Mouse (Mus musculus) embryonic facial prominence, embryonic 11.5 days (tissue): ENCODE data around the gene Slc9a5. TPM values are rescaled to one million over a fixed set of nuclear protein-coding genes. Genes with fewer than 3 reads are reported as not detected.
A peak's percentile ranks its signal among the peaks of the same experiment; 100 is the strongest.

Source experiments
- ATAC-seq: fragments of 200-750 bp; cut with Nextera tagmentation; replicated peaks from 2 replicates; pipeline ENCODE4 v1.8.0; 2017; ENCODE audit warnings: low read depth; ENCODE audit not compliant: insufficient number of reproducible peaks, low FRiP score, low TSS enrichment
- DNase-seq: peaks from one replicate; pipeline ENCODE4 v3.0.0-alpha.2; 2015; ENCODE audit warnings: low spot score
- H3K27ac ChIP-seq: fragments of 300-500 bp; sonication (generic); replicated peaks from 2 replicates; pipeline ENCODE4 v1.5.1; 2014; ENCODE audit warnings: mild to moderate bottlenecking, low read depth, low read length, control low read depth
- H3K27me3 ChIP-seq: fragments of 300-500 bp; sonication (generic); 2 replicates; pipeline ENCODE4 v1.6.1; 2014; ENCODE audit warnings: mild to moderate bottlenecking, low read length, moderate library complexity, mixed read lengths; ENCODE audit not compliant: control insufficient read depth, insufficient read depth
- H3K36me3 ChIP-seq: fragments of 300-500 bp; sonication (generic); replicated peaks from 2 replicates; pipeline ENCODE4 v1.6.1; 2014; ENCODE audit warnings: low read depth, mild to moderate bottlenecking, low read length, moderate library complexity, mixed read lengths; ENCODE audit not compliant: control insufficient read depth, insufficient read depth
- H3K4me1 ChIP-seq: fragments of 300-500 bp; sonication (generic); 2 replicates; pipeline ENCODE4 v1.6.1; 2014; ENCODE audit warnings: low read length, mixed read lengths; ENCODE audit not compliant: control insufficient read depth, insufficient read depth
- H3K4me2 ChIP-seq: fragments of 300-500 bp; sonication (generic); 2 replicates; pipeline ENCODE4 v1.6.1; 2014; ENCODE audit warnings: low read depth, mild to moderate bottlenecking, control low read depth, low read length, moderate library complexity
- H3K4me3 ChIP-seq: fragments of 300-500 bp; sonication (generic); 2 replicates; pipeline ENCODE4 v1.5.1; 2014; ENCODE audit warnings: low read depth, low read length, control low read depth
- H3K9ac ChIP-seq: fragments of 300-500 bp; sonication (generic); replicated peaks from 2 replicates; pipeline ENCODE4 v1.6.1; 2014; ENCODE audit warnings: mild to moderate bottlenecking, control low read depth, low read length
- H3K9me3 ChIP-seq: fragments of 300-500 bp; sonication (generic); replicated peaks from 2 replicates; pipeline ENCODE4 v1.6.1; 2016; ENCODE audit warnings: mild to moderate bottlenecking, low read length, inconsistent platforms, mixed read lengths; ENCODE audit not compliant: control insufficient read depth
- WGBS: fragments of 180-500 bp; shearing (Covaris S2); extraction: QIAGEN DNeasy Blood & Tissue Kit; methylation state at CpG from one replicate; pipeline ENCODE4 v1.1.7; 2014; 5-methylcytosine and 5-hydroxymethylcytosine counted together
- polyA plus RNA-seq: library from polyadenylated mRNA; unstranded; fragments of >200 nt; fragmentation: Nextera tagmentation; extraction: Ambion mirVana; gene quantifications from 2 replicates; pipeline ENCODE4 v1.2.1, GENCODE M21; 2014

Slc9a5 gene
- polyA plus RNA-seq, 1 experiment from 2014 or later: 4.0 TPM

GRCm38 (mm10) chr8:105315073-105315769 lies 33.4 kb upstream of the Slc9a5 start:
- DNase-seq (no peak), ATAC-seq (no peak; the same call in 1 of the 2 replicates)
- Histone ChIP-seq H3K9ac (no peak overlapping the region), H3K9me3 (no peaks in the 10 kb centered on the region), H3K4me1 (no peaks in the 10 kb centered on the region), H3K27me3 (no peaks in the 10 kb centered on the region), H3K36me3 (no peaks in the 10 kb centered on the region; the same call in 1 of the 2 replicates), H3K4me2 (no peak overlapping the region), H3K27ac (no peak overlapping the region), H3K4me3 (no peak overlapping the region)
- 85% methylated on average over 18 of the region's 18 CpGs for WGBS

DNA sequence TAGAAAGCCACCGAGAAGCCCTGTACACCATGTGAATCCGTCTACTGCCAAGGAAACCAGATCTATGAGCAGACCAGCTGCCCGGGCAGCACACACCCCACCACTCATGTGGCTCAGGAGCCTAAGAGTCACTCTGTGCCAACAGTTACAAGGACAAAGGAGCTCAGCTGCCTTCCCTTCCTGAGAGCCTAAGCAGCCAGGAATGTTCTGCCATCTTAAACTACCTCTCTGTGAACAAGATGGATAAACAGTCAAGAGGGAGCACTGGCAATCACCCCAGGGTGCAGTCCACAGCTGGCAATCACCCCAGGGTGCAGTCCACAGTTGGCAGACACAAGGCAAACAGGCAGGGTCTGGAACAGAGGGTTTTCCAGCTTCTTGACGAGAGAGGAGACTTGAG lies 30.7 kb upstream of the Slc9a5 start:
- H3K4me1 ChIP-seq: no peaks in the 10 kb centered on the region
- ATAC-seq: no peak
- H3K36me3 ChIP-seq: no peaks in the 10 kb centered on the region; the same call in 1 of the 2 replicates
- no peak overlapping the region for H3K4me3 ChIP-seq
- no peak overlapping the region for H3K4me2 ChIP-seq
- DNase-seq: no peak
- no peaks in the 10 kb centered on the region for H3K9me3 ChIP-seq
- WGBS: 83% methylated on average over 4 of the region's 4 CpGs
- H3K9ac ChIP-seq: no peak overlapping the region
- H3K27me3 ChIP-seq: no peaks in the 10 kb centered on the region
- no peak overlapping the region for H3K27ac ChIP-seq

DNA sequence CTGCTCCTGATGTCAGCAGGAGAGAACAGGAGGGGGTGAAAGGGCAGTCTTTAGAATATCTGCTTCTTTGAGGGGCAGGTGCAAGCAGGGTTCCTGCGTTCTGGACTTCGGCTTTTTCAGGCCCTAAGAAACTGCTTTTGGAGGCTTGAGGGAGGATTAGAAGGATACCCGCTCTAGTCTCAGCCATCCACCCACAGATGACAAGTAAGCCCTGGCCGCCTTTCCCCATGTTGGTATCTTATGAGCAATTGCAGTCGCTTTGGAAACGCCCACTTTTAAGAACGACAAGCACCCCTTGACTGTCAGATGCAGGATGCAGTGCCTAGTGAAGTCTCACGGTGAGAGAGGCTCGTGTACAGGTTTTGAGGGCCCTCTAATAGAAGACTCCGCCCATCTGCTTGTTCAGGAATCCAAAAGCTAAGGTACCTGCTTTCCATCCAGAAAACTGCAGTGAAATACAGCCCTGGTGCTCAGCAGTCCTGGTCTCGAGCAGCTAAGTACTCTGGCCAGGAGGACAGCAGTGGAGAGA lies 29.9 kb upstream of the Slc9a5 start:
- WGBS: 85% methylated on average over 11 of the region's 11 CpGs
- no peak for DNase-seq
- no peak for ATAC-seq
- Histone ChIP-seq H3K27ac (no peak overlapping the region), H3K27me3 (no peaks in the 10 kb centered on the region), H3K4me2 (no peak overlapping the region), H3K9ac (no peak overlapping the region), H3K36me3 (no peaks in the 10 kb centered on the region; the same call in 1 of the 2 replicates), H3K9me3 (no peaks in the 10 kb centered on the region), H3K4me1 (no peaks in the 10 kb centered on the region), H3K4me3 (no peak overlapping the region)

DNA sequence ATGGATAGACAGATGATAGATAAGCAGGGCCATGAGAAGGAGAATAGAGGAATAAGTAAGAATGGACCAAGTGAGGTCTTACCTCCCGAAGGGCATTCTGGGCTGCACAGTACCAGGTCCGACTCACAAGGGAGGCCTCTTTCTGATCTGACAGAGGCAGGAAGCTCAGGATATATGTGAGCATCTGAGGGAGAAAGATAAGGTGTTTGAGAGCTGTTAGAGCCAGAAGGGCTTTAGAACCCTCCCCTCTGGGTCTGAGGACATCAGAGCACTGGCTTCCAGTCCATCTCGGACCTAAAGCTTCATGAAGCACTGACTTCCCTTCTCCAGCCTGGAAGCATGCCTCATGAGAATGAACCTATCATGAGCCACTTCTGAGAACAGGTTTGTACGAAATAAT lies 25.5 kb upstream of the Slc9a5 start:
- no peak overlapping the region for H3K4me3 ChIP-seq
- no peak overlapping the region for H3K27ac ChIP-seq
- no peaks in the 10 kb centered on the region for H3K36me3 ChIP-seq
- H3K27me3 ChIP-seq: no peaks in the 10 kb centered on the region
- WGBS: 94% methylated on average over 4 of the region's 4 CpGs
- no peak overlapping the region for H3K9ac ChIP-seq
- H3K9me3 ChIP-seq: no peaks in the 10 kb centered on the region
- ATAC-seq: no peak
- no peak for DNase-seq
- peaks cover 2% of the 10 kb centered on the region; the same call in 1 of the 2 replicates for H3K4me1 ChIP-seq
- H3K4me2 ChIP-seq: no peak overlapping the region

DNA sequence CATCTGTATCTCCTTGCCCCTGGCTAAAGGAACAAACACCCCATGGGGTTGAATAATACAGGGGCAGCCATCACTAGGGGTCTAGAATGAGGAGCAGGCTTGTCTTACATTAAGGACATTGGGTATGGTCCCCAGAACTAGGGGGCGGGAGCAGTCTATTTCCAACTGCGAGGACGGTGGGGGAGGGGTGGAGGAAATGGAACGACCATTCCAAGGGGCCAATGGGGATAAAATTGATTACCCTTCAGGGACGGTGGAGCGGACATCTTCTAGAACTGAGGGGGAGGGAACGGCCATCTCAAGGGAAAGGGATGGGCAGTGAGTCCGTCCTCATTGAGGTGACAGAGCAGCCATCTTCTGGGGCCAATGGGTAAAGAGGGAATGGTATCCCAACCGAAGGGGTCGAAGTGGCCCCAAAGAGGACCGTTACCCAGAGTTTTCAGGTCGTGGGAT lies 23.0 kb upstream of the Slc9a5 start:
- peaks cover 12% of the 10 kb centered on the region for H3K36me3 ChIP-seq
- DNase-seq (no peak), ATAC-seq (peak; percentile 73)
- no peaks in the 10 kb centered on the region for H3K27me3 ChIP-seq
- H3K4me1 ChIP-seq: peaks cover 2% of the 10 kb centered on the region; the same call in 1 of the 2 replicates
- under 1% methylated on average over 12 of the region's 12 CpGs for WGBS
- peak overlapping the region; percentile 78 for H3K9ac ChIP-seq
- H3K4me2 ChIP-seq: peak overlapping the region; percentile 78
- peak overlapping the region; percentile 70 for H3K4me3 ChIP-seq
- no peaks in the 10 kb centered on the region for H3K9me3 ChIP-seq
- peak overlapping the region; percentile 22; the same call in 1 of the 2 replicates for H3K27ac ChIP-seq

GRCm38 (mm10) chr8:105326141-105326672 lies 22.4 kb upstream of the Slc9a5 start, which contains the start of the genes Lrrc29 and Tmem208:
TSS of gene Lrrc29 (minus strand) at chr8:105326278.
TSS of gene Tmem208 (plus strand) at chr8:105326354.
- 0% methylated on average over 36 of the region's 36 CpGs for WGBS
- peak; percentile 97 for DNase-seq
- H3K27me3 ChIP-seq: no peaks in the 10 kb centered on the region
- H3K4me1 ChIP-seq: peaks cover 2% of the 10 kb centered on the region; the same call in 1 of the 2 replicates
- peak; percentile 90 for ATAC-seq
- H3K9ac ChIP-seq: peak within 1 kb of the TSS; percentile 78
- H3K4me3 ChIP-seq: peak within 1 kb of the TSS; percentile 70
- no peaks in the 10 kb centered on the region for H3K9me3 ChIP-seq
- peaks cover 15% of the 10 kb centered on the region for H3K36me3 ChIP-seq
- peak within 1 kb of the TSS; percentile 84 for H3K4me2 ChIP-seq
- H3K27ac ChIP-seq: peak within 1 kb of the TSS; percentile 52

GRCm38 (mm10) chr8:105326968-105327367 lies 21.7 kb upstream of the Slc9a5 start:
- Histone ChIP-seq H3K27me3 (no peaks in the 10 kb centered on the region), H3K36me3 (peaks cover 18% of the 10 kb centered on the region), H3K4me2 (peak overlapping the region; percentile 84), H3K4me3 (peak overlapping the region; percentile 70), H3K9ac (peak overlapping the region; percentile 78), H3K9me3 (no peaks in the 10 kb centered on the region), H3K27ac (no peak overlapping the region), H3K4me1 (peaks cover 2% of the 10 kb centered on the region; the same call in 1 of the 2 replicates)
- 43% methylated on average over 6 of the region's 6 CpGs for WGBS
- ATAC-seq (no peak), DNase-seq (no peak)

DNA sequence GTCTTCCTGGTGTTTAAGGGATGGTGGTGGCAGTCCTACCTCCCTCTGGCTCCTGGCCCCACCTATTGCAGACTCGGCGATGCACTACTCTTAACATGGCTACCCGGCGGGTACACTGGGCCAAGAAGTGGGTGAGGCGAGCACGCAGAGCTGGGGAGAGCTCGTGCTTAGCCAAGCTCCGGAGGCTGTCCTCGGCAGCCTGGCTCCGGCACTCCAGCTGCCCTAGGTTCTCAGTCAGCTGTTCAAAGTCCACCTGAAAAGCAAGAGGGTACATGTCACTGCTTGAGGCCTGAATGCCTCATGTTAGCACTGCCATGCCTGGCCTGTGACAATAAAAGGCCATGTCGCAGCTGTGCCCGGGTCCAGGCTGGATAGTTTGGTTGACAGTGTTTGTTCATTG lies 18.3 kb upstream of the Slc9a5 start:
- peaks cover 1% of the 10 kb centered on the region; the same call in 1 of the 2 replicates for H3K4me1 ChIP-seq
- H3K9ac ChIP-seq: no peak overlapping the region
- H3K36me3 ChIP-seq: peaks cover 18% of the 10 kb centered on the region
- DNase-seq (no peak), ATAC-seq (no peak)
- H3K27ac ChIP-seq: no peak overlapping the region
- H3K27me3 ChIP-seq: no peaks in the 10 kb centered on the region
- no peaks in the 10 kb centered on the region for H3K9me3 ChIP-seq
- 90% methylated on average over 12 of the region's 12 CpGs for WGBS
- no peak overlapping the region for H3K4me2 ChIP-seq
- H3K4me3 ChIP-seq: no peak overlapping the region
